Mouse (Mus musculus) myocyte (in vitro differentiated cells): ENCODE data around the gene Mcub.

Experiments used
- CEBPB ChIP-seq: IDR thresholded peaks from 2 replicates; pipeline ENCODE4 v1.6.1; 2011; ENCODE audit warnings: mild to moderate bottlenecking, moderate library complexity; ENCODE audit not compliant: poor library complexity, insufficient read depth, severe bottlenecking
- MAX ChIP-seq: IDR thresholded peaks from one replicate; pipeline ENCODE4 v1.6.1; 2011; ENCODE audit warnings: low read depth, mild to moderate bottlenecking, control low read depth
- MYOG ChIP-seq, 3 experiments: IDR thresholded peaks; one replicate each; pipeline ENCODE4 v1.6.1; 2011; ENCODE audit warnings: control low read depth in 2 of 3, low read depth in 2 of 3, mild to moderate bottlenecking in 2 of 3; ENCODE audit not compliant: insufficient read length in 2 of 3, control insufficient read depth in 1 of 3, insufficient read depth in 1 of 3
- POLR2A ChIP-seq: IDR thresholded peaks from one replicate; pipeline ENCODE4 v1.6.1; 2011; ENCODE audit warnings: low read depth, mild to moderate bottlenecking, control low read depth, moderate library complexity; ENCODE audit not compliant: insufficient read length
- TCF12 ChIP-seq: IDR thresholded peaks from one replicate; pipeline ENCODE4 v1.6.1; 2011; ENCODE audit warnings: mild to moderate bottlenecking, control low read depth; ENCODE audit not compliant: poor library complexity, insufficient read depth, severe bottlenecking
- USF1 ChIP-seq: IDR thresholded peaks from one replicate; pipeline ENCODE4 v1.6.1; 2011; ENCODE audit warnings: low read depth, mild to moderate bottlenecking, control low read depth, moderate library complexity

GRCm38 (mm10) chr3:129948359-129948758, 21.6 kb downstream of the Mcub start:
- TF ChIP-seq USF1 (no peak), POLR2A (no peak), TCF12 (no peak), MAX (no peak), MYOG (IDR thresholded peaks at IDR 0.05; ENCODE audit: control insufficient read depth in 1 of 3, insufficient read depth in 1 of 3, insufficient read length in 2 of 3, low read depth in 2 of 3) (no peak), CEBPB (no peak)
